In the genomic region with DNA sequence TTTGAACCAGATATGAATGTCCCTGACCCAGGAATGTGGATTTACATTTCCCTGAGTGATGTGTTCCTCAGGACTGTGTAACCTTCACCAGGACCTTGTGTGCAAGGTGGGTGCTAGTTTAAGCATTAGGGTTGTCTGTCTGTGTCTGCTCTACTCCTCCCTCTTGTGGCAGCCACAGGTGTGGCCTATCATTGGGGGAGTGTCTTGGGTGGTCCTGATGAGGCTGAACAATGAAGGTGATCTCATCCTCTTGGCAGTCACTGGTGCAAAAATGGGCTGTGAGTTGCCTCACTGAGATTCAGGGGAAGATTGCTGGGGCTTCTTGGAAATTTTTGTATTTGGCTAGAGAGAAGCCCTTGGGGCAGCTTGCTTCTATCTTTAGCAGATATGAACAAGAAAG, we compare ENCODE assay signal across 7 mouse cellular contexts.
A peak's percentile ranks its signal among the peaks of the same experiment; 100 is the strongest.
DNase-seq lines count a peak whose midpoint lies in the region; ATAC-seq and TF ChIP-seq lines count a peak whose summit lies in the region.

No protein-coding gene starts in this region.

- no peaks in the 10 kb centered on the region for H3K4me1 ChIP-seq in kidney, postnatal 0 days (replicated peaks; ENCODE audit: insufficient read depth, low read length)
- H3K4me1 ChIP-seq in cortical plate, adult 2 months (ENCODE audit: control insufficient read depth, insufficient read depth, low read length): no peaks in the 10 kb centered on the region; the same call in 1 of the 2 replicates
- no peaks in the 10 kb centered on the region for H3K4me1 ChIP-seq in neural tube, embryonic 12.5 days

- no peak overlapping the region for H3K4me2 ChIP-seq in kidney, postnatal 0 days (ENCODE audit: low read length)
- no peak overlapping the region for H3K4me2 ChIP-seq in neural tube, embryonic 12.5 days (replicated peaks)

- no peak overlapping the region for H3K9ac ChIP-seq in kidney, postnatal 0 days (ENCODE audit: low read depth, low read length)
- H3K9ac ChIP-seq in neural tube, embryonic 12.5 days: no peak overlapping the region

- ATAC-seq in kidney, postnatal 0 days (replicated peaks; ENCODE audit: low FRiP score, low read depth): 0 out of 2 replicates have a peak, but pooled peaks have one; percentile 25
- ATAC-seq in neural tube, embryonic 12.5 days (ENCODE audit: low FRiP score, low read depth): 0 out of 2 replicates have a peak, but pooled peaks have one; percentile 50
- ATAC-seq in megakaryocyte-erythroid progenitor cell, adult 5-6 weeks (replicated peaks; ENCODE audit: low FRiP score, low TSS enrichment, poor library complexity, severe bottlenecking): no peak

- H3K27ac ChIP-seq in kidney, postnatal 0 days: no peak overlapping the region
- no peak overlapping the region for H3K27ac ChIP-seq in cortical plate, adult 2 months (ENCODE audit: insufficient read depth, low read length)
- H3K27ac ChIP-seq in neural tube, embryonic 12.5 days: no peak overlapping the region

- H3K36me3 ChIP-seq in kidney, postnatal 0 days (ENCODE audit: insufficient read depth, low read length): no peaks in the 10 kb centered on the region
- H3K36me3 ChIP-seq in neural tube, embryonic 12.5 days: no peaks in the 10 kb centered on the region

- H3K27me3 ChIP-seq in kidney, postnatal 0 days (ENCODE audit: insufficient read depth, low read length): no peaks in the 10 kb centered on the region
- no peaks in the 10 kb centered on the region for H3K27me3 ChIP-seq in neural tube, embryonic 12.5 days (replicated peaks)

- peak; percentile 10 for DNase-seq in kidney, postnatal 0 days (ENCODE audit: low spot score)
- no peak for DNase-seq in kidney, postnatal 36 days
- peak; percentile 28 for DNase-seq in Muller cell, postnatal 12 days (ENCODE audit: inconsistent ontology term)
- no peak for DNase-seq in layer of hippocampus, adult 9-10 months (ENCODE audit: low spot score)

- TF ChIP-seq POLR2A in cortical plate, adult 2 months (IDR thresholded peaks at IDR 0.05; ENCODE audit: extremely low read depth, insufficient read depth, low read length): no peak

- no peak overlapping the region for H3K4me3 ChIP-seq in kidney, postnatal 0 days (replicated peaks; ENCODE audit: low read depth, low read length)
- no peak overlapping the region for H3K4me3 ChIP-seq in cortical plate, adult 2 months (ENCODE audit: insufficient read depth, low read length)
- H3K4me3 ChIP-seq in neural tube, embryonic 12.5 days: no peak overlapping the region

- H3K9me3 ChIP-seq in kidney, postnatal 0 days (replicated peaks; ENCODE audit: low read length): no peaks in the 10 kb centered on the region
- no peaks in the 10 kb centered on the region for H3K9me3 ChIP-seq in neural tube, embryonic 12.5 days

- TF ChIP-seq CTCF in kidney, postnatal 0 days (IDR thresholded peaks at IDR 0.05; ENCODE audit: low read depth): peak; percentile 55; the same call in 1 of the 2 replicates
- peak; percentile 17; the same call in 1 of the 2 replicates for TF ChIP-seq CTCF in cortical plate, adult 2 months (IDR thresholded peaks at IDR 0.05; ENCODE audit: extremely low read depth, insufficient read depth, low read length)

Comparison
In these comparisons a context has a peak if more than half of its experiments do, and no peak if none do; other contexts are left out.
1. DNase-seq: peak in kidney, postnatal 0 days (single experiment) and Muller cell, postnatal 12 days (single experiment); none in kidney, postnatal 36 days (0 of 2) and layer of hippocampus, adult 9-10 months (single experiment).